Mouse (Mus musculus): ENCODE results near the gene Mertk.

DNA sequence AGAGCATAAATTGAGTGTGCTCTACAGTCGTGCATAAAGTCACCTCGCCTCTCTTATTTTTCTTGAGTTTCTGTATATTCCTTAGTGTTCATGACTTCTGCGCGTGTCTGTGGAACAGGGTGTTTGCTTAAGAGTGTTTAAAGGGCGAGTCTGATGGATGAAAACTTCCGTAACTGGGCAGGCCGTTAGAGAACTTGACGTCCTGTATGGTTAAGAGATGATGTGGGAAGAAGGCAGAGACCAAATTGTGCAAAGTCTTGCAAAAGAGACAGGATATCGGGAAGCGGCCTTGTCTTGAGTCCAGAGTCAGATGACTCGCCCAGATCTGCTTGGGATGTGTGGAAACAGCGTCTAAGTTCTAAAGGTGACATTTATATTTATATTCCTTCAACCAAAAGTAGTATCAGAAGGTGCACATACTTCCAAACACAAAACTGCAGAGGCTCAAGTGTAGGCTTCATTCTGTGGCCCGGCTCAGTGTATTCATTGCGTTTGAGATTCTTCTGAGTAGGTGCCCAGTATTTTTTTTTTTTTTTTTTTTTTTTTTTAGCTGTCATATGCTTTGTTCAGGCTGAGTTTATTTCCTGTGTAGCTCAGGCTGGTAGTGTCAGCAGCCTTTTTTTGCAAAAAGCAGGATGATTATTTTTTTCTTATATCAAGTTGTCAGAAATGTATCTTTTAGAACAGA lies 120.3 kb downstream of the Mertk start:
- TF ChIP-seq POLR2A (IDR thresholded peaks at IDR 0.05; ENCODE audit: low read depth, low read length) (peak; percentile 33; the same call in 1 of the 2 replicates), CTCF (IDR thresholded peaks at IDR 0.05; ENCODE audit: borderline replicate concordance, insufficient read depth, low read length) (no peak)

All from embryonic fibroblast, embryonic 13.5 days (primary cell).